Mouse (Mus musculus): ENCODE measurements around the gene Zic2. TPM values are rescaled to one million over a fixed set of nuclear protein-coding genes. Genes with fewer than 3 reads are reported as not detected.

The Zic2 gene
- total and polyA plus RNA-seq, 3 experiments, result 0.31 TPM; not detected in 2

- DNase-seq, result no peak
- TF ChIP-seq CTCF (IDR thresholded peaks at IDR 0.05) (no peak), POLR2A (IDR thresholded peaks at IDR 0.05; ENCODE audit: insufficient read depth, low read depth, low read length) (no peak), EP300 (IDR thresholded peaks at IDR 0.05; ENCODE audit: insufficient read depth, low read depth, low read length) (no peak)
- Histone ChIP-seq H3K27ac (no peak overlapping the region), H3K36me3 (ENCODE audit: control insufficient read depth, insufficient read depth, low read length) (no peaks in the 10 kb centered on the region), H3K4me3 (no peak overlapping the region), H3K27me3 (ENCODE audit: control insufficient read depth, insufficient read depth, low read length) (peaks cover 41% of the 10 kb centered on the region), H3K79me2 (replicated peaks; ENCODE audit: control insufficient read depth, insufficient read depth, low read length) (no peaks in the 10 kb centered on the region), H3K4me1 (ENCODE audit: control insufficient read depth, insufficient read depth, low read length) (no peaks in the 10 kb centered on the region), H3K9ac (ENCODE audit: low read depth, low read length) (no peak overlapping the region)
- intact Hi-C loops (cut with DNase I), result loop anchor here (10.0 kb wide), 1 partner anchor 234 kb away; no protein-coding TSS in a partner anchor
- 6% methylated on average over 28 of the region's 28 CpGs for WGBS
Observed at GRCm38 (mm10) chr14:122468971-122469755, 6.1 kb upstream of the Zic2 start.

GRCm38 (mm10) chr14:122471449-122472085 lies 3.7 kb upstream of the Zic2 start:
- Histone ChIP-seq H3K27me3 (ENCODE audit: control insufficient read depth, insufficient read depth, low read length) (peaks cover 44% of the 10 kb centered on the region), H3K9ac (ENCODE audit: low read depth, low read length) (no peak overlapping the region), H3K4me1 (ENCODE audit: control insufficient read depth, insufficient read depth, low read length) (no peaks in the 10 kb centered on the region), H3K4me3 (no peak overlapping the region), H3K36me3 (ENCODE audit: control insufficient read depth, insufficient read depth, low read length) (no peaks in the 10 kb centered on the region), H3K27ac (no peak overlapping the region), H3K79me2 (replicated peaks; ENCODE audit: control insufficient read depth, insufficient read depth, low read length) (no peaks in the 10 kb centered on the region)
- intact Hi-C loops (cut with DNase I), result no loop called here
- DNase-seq, result no peak
- 15% methylated on average over 21 of the region's 31 CpGs for WGBS
- TF ChIP-seq CTCF (IDR thresholded peaks at IDR 0.05) (no peak), EP300 (IDR thresholded peaks at IDR 0.05; ENCODE audit: insufficient read depth, low read depth, low read length) (no peak), POLR2A (IDR thresholded peaks at IDR 0.05; ENCODE audit: insufficient read depth, low read depth, low read length) (no peak)

GRCm38 (mm10) chr14:122472161-122472560 lies 3.1 kb upstream of the Zic2 start:
- 6% methylated on average over 13 of the region's 13 CpGs for WGBS
- no peak for DNase-seq

GRCm38 (mm10) chr14:122472647-122473046 lies 2.6 kb upstream of the Zic2 start:
- intact Hi-C loops (cut with DNase I), result no loop called here
- Histone ChIP-seq H3K79me2 (replicated peaks; ENCODE audit: control insufficient read depth, insufficient read depth, low read length) (no peaks in the 10 kb centered on the region), H3K27me3 (ENCODE audit: control insufficient read depth, insufficient read depth, low read length) (peaks cover 50% of the 10 kb centered on the region), H3K4me1 (ENCODE audit: control insufficient read depth, insufficient read depth, low read length) (no peaks in the 10 kb centered on the region), H3K9ac (ENCODE audit: low read depth, low read length) (no peak overlapping the region), H3K4me3 (no peak overlapping the region), H3K36me3 (ENCODE audit: control insufficient read depth, insufficient read depth, low read length) (no peaks in the 10 kb centered on the region), H3K27ac (no peak overlapping the region)
- 8% methylated on average over 5 of the region's 5 CpGs for WGBS
- no peak for DNase-seq
- TF ChIP-seq EP300 (IDR thresholded peaks at IDR 0.05; ENCODE audit: insufficient read depth, low read depth, low read length), result no peak
- no peak for TF ChIP-seq POLR2A (IDR thresholded peaks at IDR 0.05; ENCODE audit: insufficient read depth, low read depth, low read length)
- TF ChIP-seq CTCF (IDR thresholded peaks at IDR 0.05), result no peak

More at GRCm38 (mm10) chr14:122472161-122472560, 3.1 kb upstream of the Zic2 start:
- no peak overlapping the region for H3K27ac ChIP-seq
- TF ChIP-seq CTCF (IDR thresholded peaks at IDR 0.05) (no peak), POLR2A (IDR thresholded peaks at IDR 0.05; ENCODE audit: insufficient read depth, low read depth, low read length) (no peak), EP300 (IDR thresholded peaks at IDR 0.05; ENCODE audit: insufficient read depth, low read depth, low read length) (no peak)
- peaks cover 46% of the 10 kb centered on the region for H3K27me3 ChIP-seq (ENCODE audit: control insufficient read depth, insufficient read depth, low read length)
- H3K4me1 ChIP-seq (ENCODE audit: control insufficient read depth, insufficient read depth, low read length), result no peaks in the 10 kb centered on the region
- intact Hi-C loops (cut with DNase I), result no loop called here
- H3K79me2 ChIP-seq (replicated peaks; ENCODE audit: control insufficient read depth, insufficient read depth, low read length), result no peaks in the 10 kb centered on the region
- no peaks in the 10 kb centered on the region for H3K36me3 ChIP-seq (ENCODE audit: control insufficient read depth, insufficient read depth, low read length)
- H3K9ac ChIP-seq (ENCODE audit: low read depth, low read length), result no peak overlapping the region
- H3K4me3 ChIP-seq, result no peak overlapping the region

GRCm38 (mm10) chr14:122473211-122473751 lies 2.0 kb upstream of the Zic2 start:
- WGBS, result 5% methylated on average over 17 of the region's 17 CpGs
- Histone ChIP-seq H3K4me1 (ENCODE audit: control insufficient read depth, insufficient read depth, low read length) (no peaks in the 10 kb centered on the region), H3K4me3 (no peak overlapping the region), H3K79me2 (replicated peaks; ENCODE audit: control insufficient read depth, insufficient read depth, low read length) (no peaks in the 10 kb centered on the region), H3K36me3 (ENCODE audit: control insufficient read depth, insufficient read depth, low read length) (no peaks in the 10 kb centered on the region), H3K9ac (ENCODE audit: low read depth, low read length) (no peak overlapping the region), H3K27me3 (ENCODE audit: control insufficient read depth, insufficient read depth, low read length) (peaks cover 47% of the 10 kb centered on the region), H3K27ac (no peak overlapping the region)
- DNase-seq, result no peak
- intact Hi-C loops (cut with DNase I), result no loop called here
- no peak for TF ChIP-seq POLR2A (IDR thresholded peaks at IDR 0.05; ENCODE audit: insufficient read depth, low read depth, low read length)
- no peak for TF ChIP-seq EP300 (IDR thresholded peaks at IDR 0.05; ENCODE audit: insufficient read depth, low read depth, low read length)
- TF ChIP-seq CTCF (IDR thresholded peaks at IDR 0.05), result no peak
